Mouse (Mus musculus): ENCODE measurements around the gene Cd86.

GRCm38 (mm10) chr16:36640993-36641392 is 24.9 kb downstream of the Cd86 start:
- no peak for TF ChIP-seq GATA1 (IDR thresholded peaks at IDR 0.05; ENCODE audit: borderline replicate concordance, low read length)
- TF ChIP-seq FLI1 (IDR thresholded peaks at IDR 0.05; ENCODE audit: low read length), result no peak
